10 mouse cellular contexts compared by ENCODE assay signal in the genomic region with DNA sequence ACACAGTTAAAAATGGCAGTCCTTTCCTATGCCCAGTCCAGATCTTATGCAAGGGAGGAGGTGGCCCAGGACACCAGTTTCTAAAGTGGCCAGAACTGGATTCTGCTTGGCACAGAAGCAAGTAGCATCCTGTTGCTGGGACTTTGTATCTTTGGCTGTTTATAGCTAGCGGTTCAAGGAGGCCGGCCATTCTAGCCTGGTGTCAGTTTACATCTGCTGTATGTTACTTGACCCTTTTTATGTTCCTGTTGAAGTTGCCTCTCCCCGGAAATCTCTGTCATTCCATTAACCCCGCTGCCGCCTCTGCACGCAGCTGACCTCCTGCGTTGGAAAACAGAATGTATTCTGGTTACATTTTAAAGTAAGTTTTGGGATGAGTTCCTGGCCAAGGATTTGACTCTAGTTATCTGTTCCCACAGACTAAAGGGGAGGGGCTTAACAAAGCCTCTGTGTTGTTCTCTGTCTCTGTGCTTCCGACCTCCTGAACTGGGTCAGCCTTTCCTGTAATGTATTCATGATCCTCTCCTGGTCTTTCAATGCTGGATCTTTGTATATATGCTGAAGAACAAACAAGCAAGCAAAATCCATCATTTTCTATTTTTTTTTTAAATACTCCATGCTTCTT.
A peak's percentile ranks its signal among the peaks of the same experiment; 100 is the strongest.
DNase-seq lines count a peak whose midpoint lies in the region; ATAC-seq and TF ChIP-seq lines count a peak whose summit lies in the region.
"Had no signal": no experiment of that assay in that cellular context is flagged by ENCODE, and none has a peak within 500 bp of the region (broad histone marks: within the 10 kb centered on the region; RNA-seq: fewer than 3 reads in every experiment).

No protein-coding gene starts in this region.

- H3K36me3 ChIP-seq in heart, adult 2 months (ENCODE audit: control insufficient read depth, insufficient read depth, low read length) = peaks cover 40% of the 10 kb centered on the region
- H3K36me3 ChIP-seq in stomach, postnatal 0 days (ENCODE audit: control insufficient read depth, insufficient read depth, low read length) = no peaks in the 10 kb centered on the region

- no peak overlapping the region for H3K4me2 ChIP-seq in stomach, postnatal 0 days (replicated peaks; ENCODE audit: low read depth)
- H3K4me2 ChIP-seq: midbrain, embryonic 12.5 days had no signal

- TF ChIP-seq CTCF in heart, adult 2 months (IDR thresholded peaks at IDR 0.05) = no peak
- no peak for TF ChIP-seq CTCF in stomach, postnatal 0 days (IDR thresholded peaks at IDR 0.05; ENCODE audit: low read depth)

- H3K4me3 ChIP-seq in heart, adult 2 months = peak overlapping the region; percentile 15; the same call in 1 of the 2 replicates
- H3K4me3 ChIP-seq in stomach, postnatal 0 days (ENCODE audit: low read depth, low read length) = no peak overlapping the region
- H3K4me3 ChIP-seq: midbrain, embryonic 12.5 days had no signal

- H3K27ac ChIP-seq in heart, adult 2 months = peak overlapping the region; percentile 88
- no peak overlapping the region for H3K27ac ChIP-seq in stomach, postnatal 0 days (replicated peaks)
- H3K27ac ChIP-seq: midbrain, embryonic 12.5 days had no signal

- H3K4me1 ChIP-seq in heart, adult 2 months (ENCODE audit: control insufficient read depth, insufficient read depth, low read length) = peaks cover 12% of the 10 kb centered on the region
- no peaks in the 10 kb centered on the region for H3K4me1 ChIP-seq in stomach, postnatal 0 days (replicated peaks; ENCODE audit: control insufficient read depth, insufficient read depth)

- DNase-seq in retina, postnatal 1 day = peak; percentile 50
- no peak for DNase-seq in retina, embryonic 14.5 days (ENCODE audit: low spot score)
- peak in 1 of 2 experiments; percentile 76 for DNase-seq in heart, adult 2 months
- peak; percentile 60 for DNase-seq in kidney, postnatal 14 days
- no peak for DNase-seq in stomach, postnatal 0 days (ENCODE audit: low spot score)
- DNase-seq in spleen, adult 12 weeks (ENCODE audit: low spot score) = no peak
- DNase-seq in urinary bladder, postnatal 25 days (ENCODE audit: low spot score) = no peak
- no peak for DNase-seq in testis, postnatal 14 days (ENCODE audit: low spot score)
- DNase-seq: cerebellum, adult 18-20 months had no signal

- intact Hi-C loops in heart, adult 2 months (cut with DNase I) = loop anchor here (2.0 kb wide), 2 partner anchors 17 to 31 kb away; no protein-coding TSS in a partner anchor

- WGBS in heart, adult 2 months = 4% methylated on average over 8 of the region's 8 CpGs
- 24% methylated on average over 8 of the region's 8 CpGs for WGBS in stomach, postnatal 0 days

- H3K9me3 ChIP-seq in stomach, postnatal 0 days (ENCODE audit: control insufficient read depth, low read length) = no peaks in the 10 kb centered on the region

- H3K27me3 ChIP-seq in heart, adult 2 months (ENCODE audit: control insufficient read depth, insufficient read depth, low read length) = no peaks in the 10 kb centered on the region
- no peaks in the 10 kb centered on the region for H3K27me3 ChIP-seq in stomach, postnatal 0 days (ENCODE audit: control insufficient read depth, insufficient read depth, low read length)
- H3K27me3 ChIP-seq: midbrain, embryonic 12.5 days had no signal

- peak overlapping the region; percentile 46 for H3K9ac ChIP-seq in heart, adult 2 months (ENCODE audit: low read depth, low read length)
- no peak overlapping the region for H3K9ac ChIP-seq in stomach, postnatal 0 days (ENCODE audit: low read length)
- H3K9ac ChIP-seq: midbrain, embryonic 12.5 days had no signal

- H3K79me2 ChIP-seq in heart, adult 2 months (replicated peaks; ENCODE audit: control insufficient read depth, insufficient read depth, low read length) = no peaks in the 10 kb centered on the region

- peak; percentile 53; the same call in 1 of the 2 replicates for TF ChIP-seq EP300 in heart, adult 2 months (IDR thresholded peaks at IDR 0.05; ENCODE audit: insufficient read depth, low read depth, low read length)
- TF ChIP-seq EP300 in stomach, postnatal 0 days (optimal IDR thresholded peaks at IDR 0.05) = no peak

- ATAC-seq in stomach, postnatal 0 days (ENCODE audit: low FRiP score, low TSS enrichment) = peak; percentile 38; the same call in 1 of the 2 replicates

- 0 out of 2 replicates have a peak, but pooled peaks have one; percentile 29 for TF ChIP-seq POLR2A in heart, adult 2 months (IDR thresholded peaks at IDR 0.05; ENCODE audit: insufficient read depth, low read depth, low read length)

Comparison
In these comparisons a context has a peak if more than half of its experiments do, and no peak if none do; other contexts are left out.
1. DNase-seq: peak in retina, postnatal 1 day (single experiment) and kidney, postnatal 14 days (single experiment); none in retina, embryonic 14.5 days (single experiment), stomach, postnatal 0 days (single experiment), spleen, adult 12 weeks (single experiment), urinary bladder, postnatal 25 days (single experiment) and testis, postnatal 14 days (single experiment).